Mouse (Mus musculus) midbrain, embryonic 14.5 days (tissue): ENCODE measurements around the gene Sf3a2. TPM values are rescaled to one million over a fixed set of nuclear protein-coding genes. Genes with fewer than 3 reads are reported as not detected.

ENCODE experiments used
- ATAC-seq: fragments of 200-750 bp; cut with Nextera tagmentation; 2 replicates; pipeline ENCODE4 v1.8.0; 2017; ENCODE audit warnings: moderate number of reproducible peaks, moderate library complexity; ENCODE audit not compliant: low FRiP score, low TSS enrichment
- DNase-seq: peaks from one replicate; pipeline ENCODE4 v3.0.0-alpha.2; 2015
- H3K27ac ChIP-seq: fragments of 300-500 bp; sonication (generic); replicated peaks from 2 replicates; pipeline ENCODE4 v1.5.1; 2014; ENCODE audit warnings: mild to moderate bottlenecking, low read depth, low read length, moderate library complexity
- H3K27me3 ChIP-seq: fragments of 300-500 bp; sonication (generic); 2 replicates; pipeline ENCODE4 v1.6.1; 2014; ENCODE audit warnings: low read length, control low read depth, mixed read lengths; ENCODE audit not compliant: control insufficient read depth, insufficient read depth
- H3K36me3 ChIP-seq: fragments of 300-500 bp; sonication (generic); 2 replicates; pipeline ENCODE4 v1.6.1; 2014; ENCODE audit warnings: low read length, control low read depth; ENCODE audit not compliant: control insufficient read depth, insufficient read depth
- H3K4me1 ChIP-seq: fragments of 300-500 bp; sonication (generic); 2 replicates; pipeline ENCODE4 v1.6.1; 2014; ENCODE audit warnings: mild to moderate bottlenecking, antibody characterized with exemption, low read length, control low read depth; ENCODE audit not compliant: control insufficient read depth, insufficient read depth
- H3K4me2 ChIP-seq: fragments of 300-500 bp; sonication (generic); 2 replicates; pipeline ENCODE4 v1.6.1; 2014; ENCODE audit warnings: mild to moderate bottlenecking, low read length, moderate library complexity
- H3K4me3 ChIP-seq: fragments of 300-500 bp; sonication (generic); replicated peaks from 2 replicates; pipeline ENCODE4 v1.5.1; 2014; ENCODE audit warnings: low read depth, low read length
- H3K9ac ChIP-seq: fragments of 300-500 bp; sonication (generic); replicated peaks from 2 replicates; pipeline ENCODE4 v1.6.1; 2014; ENCODE audit warnings: mild to moderate bottlenecking, low read length, moderate library complexity
- H3K9me3 ChIP-seq: fragments of 300-500 bp; sonication (generic); 2 replicates; pipeline ENCODE4 v1.6.1; 2016; ENCODE audit warnings: low read length, control low read depth, mixed read lengths; ENCODE audit not compliant: control insufficient read depth
- WGBS: fragments of 180-500 bp; shearing (Covaris S2); extraction: QIAGEN DNeasy Blood & Tissue Kit; methylation state at CpG from one replicate; pipeline ENCODE4 v1.1.7; 2014; 5-methylcytosine and 5-hydroxymethylcytosine counted together
- polyA plus RNA-seq: library from polyadenylated mRNA; unstranded; fragments of >200 nt; fragmentation: Nextera tagmentation; extraction: Ambion mirVana; gene quantifications from 2 replicates; pipeline ENCODE4 v1.2.1, GENCODE M21; 2014

The Sf3a2 gene
- polyA plus RNA-seq = 57.2 and 75.1 TPM in 2 replicates

DNA sequence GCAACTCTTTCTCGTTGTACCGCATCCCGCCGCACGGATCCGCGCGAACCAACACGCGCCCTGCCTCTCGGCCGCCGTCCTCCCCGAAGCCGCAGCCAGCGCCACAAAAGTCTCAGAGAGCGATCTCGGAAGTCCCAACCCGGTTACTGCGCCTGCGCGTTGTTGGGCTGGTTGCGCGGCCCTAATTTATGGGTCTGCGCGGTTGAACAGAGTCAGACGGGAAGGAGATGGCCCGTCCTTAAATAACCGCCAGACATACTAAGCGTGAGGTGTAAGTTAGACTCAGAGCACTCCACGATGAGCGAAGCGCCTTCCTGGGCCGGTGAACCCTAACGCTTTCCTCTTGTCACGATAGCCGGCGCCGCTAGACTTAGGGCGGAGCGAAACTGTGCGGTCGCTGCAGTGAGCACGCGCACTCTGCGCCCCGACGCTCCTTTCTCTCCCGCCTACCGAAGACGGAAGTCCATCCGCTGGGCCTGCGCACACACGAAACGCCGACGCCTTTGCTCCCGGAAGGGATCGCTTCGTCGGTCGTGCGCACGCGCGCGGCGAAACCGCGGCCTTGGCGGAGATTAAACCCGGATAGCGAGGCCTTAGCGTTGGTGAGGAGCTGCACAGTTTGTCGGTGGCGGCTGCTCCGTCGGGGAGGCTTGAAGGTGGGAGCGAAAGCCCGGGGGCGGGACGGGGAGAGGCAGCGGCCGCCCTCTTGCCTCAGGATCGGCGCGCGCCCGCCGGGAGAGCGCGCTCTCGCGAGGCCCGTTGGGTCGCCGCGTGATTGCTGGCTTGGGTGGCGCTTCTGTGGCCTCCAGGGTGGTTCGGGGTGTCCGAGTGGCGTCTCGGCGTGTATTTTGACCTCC, at the start of gene Sf3a2, which contains the start of gene Plekhj1:
TSS of gene Sf3a2 (plus strand) at position 49 of the 857 bp plus-strand sequence.
TSS of gene Plekhj1 (minus strand) at position 477 of the 857 bp plus-strand sequence.
- H3K36me3 ChIP-seq = peaks cover 65% of the 10 kb centered on the region
- peak within 1 kb of the TSS; percentile 91 for H3K27ac ChIP-seq
- WGBS = 0% methylated on average over 104 of the region's 104 CpGs
- DNase-seq (peak; percentile 98), ATAC-seq (peak; percentile 89)
- H3K27me3 ChIP-seq = no peaks in the 10 kb centered on the region
- peak within 1 kb of the TSS; percentile 82 for H3K4me2 ChIP-seq
- H3K9me3 ChIP-seq = no peaks in the 10 kb centered on the region
- peaks cover 22% of the 10 kb centered on the region for H3K4me1 ChIP-seq
- peak within 1 kb of the TSS; percentile 88 for H3K4me3 ChIP-seq
- H3K9ac ChIP-seq = peak within 1 kb of the TSS; percentile 91

DNA sequence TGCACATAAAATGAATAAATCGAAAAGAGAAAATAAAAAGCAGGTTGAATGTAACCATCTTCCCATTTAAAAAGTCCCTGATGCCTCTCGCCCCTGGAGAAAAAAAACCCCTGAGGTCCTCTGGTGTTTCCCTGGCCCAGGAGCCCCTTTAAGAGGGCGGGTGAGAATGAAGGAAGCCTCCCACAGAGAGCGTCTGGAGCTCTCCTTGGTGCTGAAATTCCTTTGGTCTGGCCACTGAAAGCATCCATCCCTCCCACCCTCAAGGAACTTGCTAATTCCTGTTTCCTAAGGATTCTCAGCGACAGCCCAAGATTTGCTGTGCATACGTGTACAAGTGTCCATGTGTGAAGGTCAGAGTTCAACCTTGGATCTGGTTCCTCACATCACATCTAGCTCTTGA, 49.4 kb upstream of the Sf3a2 start:
- WGBS = 15% methylated on average over 6 of the region's 6 CpGs
- no peak for ATAC-seq

DNA sequence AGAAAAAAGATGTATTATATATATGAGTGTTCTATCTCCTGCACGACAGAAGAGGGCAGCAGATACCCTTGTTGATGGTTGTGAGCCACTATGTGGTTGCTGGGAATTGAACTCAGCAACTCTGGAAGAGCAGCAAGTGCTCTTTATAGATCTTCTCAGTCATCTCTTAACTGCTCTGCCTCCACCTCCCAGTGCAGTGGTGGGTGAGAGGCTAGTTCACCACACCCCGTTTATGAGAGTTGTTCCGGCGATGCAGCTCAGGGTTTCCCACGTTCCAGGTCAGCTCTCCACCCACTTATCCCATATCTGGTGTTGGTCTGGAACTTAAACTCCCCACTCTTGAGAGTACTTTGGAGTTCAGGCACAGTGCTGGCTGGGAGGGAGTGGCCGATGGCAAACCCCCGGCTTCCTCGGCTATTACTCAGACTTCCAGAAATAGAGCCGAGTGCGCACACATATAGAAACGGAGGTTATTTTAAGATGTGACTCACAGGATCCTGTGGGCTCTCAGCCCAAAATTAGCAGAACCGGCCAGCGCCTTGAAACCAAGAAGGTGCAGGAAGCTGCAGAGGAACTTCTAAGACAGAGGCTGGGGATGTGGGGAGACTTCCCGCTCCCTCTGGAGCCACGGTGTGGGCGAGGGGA, 46.7 kb upstream of the Sf3a2 start:
- Histone ChIP-seq H3K27me3 (no peaks in the 10 kb centered on the region), H3K4me1 (peaks cover 5% of the 10 kb centered on the region), H3K4me3 (no peak overlapping the region), H3K27ac (no peak overlapping the region), H3K9ac (no peak overlapping the region), H3K9me3 (no peaks in the 10 kb centered on the region), H3K4me2 (peak overlapping the region; percentile 16; the same call in 1 of the 2 replicates), H3K36me3 (no peaks in the 10 kb centered on the region)
- ATAC-seq (no peak), DNase-seq (peak; percentile 5)
- WGBS = 15% methylated on average over 16 of the region's 16 CpGs

More for the DNA sequence above, 49.4 kb upstream of the Sf3a2 start:
- no peaks in the 10 kb centered on the region for H3K27me3 ChIP-seq
- H3K9ac ChIP-seq = no peak overlapping the region
- H3K4me3 ChIP-seq = no peak overlapping the region
- H3K4me1 ChIP-seq = no peaks in the 10 kb centered on the region
- no peaks in the 10 kb centered on the region for H3K36me3 ChIP-seq
- H3K4me2 ChIP-seq = no peak overlapping the region
- DNase-seq = peak; percentile 63
- no peak overlapping the region for H3K27ac ChIP-seq
- no peaks in the 10 kb centered on the region for H3K9me3 ChIP-seq

DNA sequence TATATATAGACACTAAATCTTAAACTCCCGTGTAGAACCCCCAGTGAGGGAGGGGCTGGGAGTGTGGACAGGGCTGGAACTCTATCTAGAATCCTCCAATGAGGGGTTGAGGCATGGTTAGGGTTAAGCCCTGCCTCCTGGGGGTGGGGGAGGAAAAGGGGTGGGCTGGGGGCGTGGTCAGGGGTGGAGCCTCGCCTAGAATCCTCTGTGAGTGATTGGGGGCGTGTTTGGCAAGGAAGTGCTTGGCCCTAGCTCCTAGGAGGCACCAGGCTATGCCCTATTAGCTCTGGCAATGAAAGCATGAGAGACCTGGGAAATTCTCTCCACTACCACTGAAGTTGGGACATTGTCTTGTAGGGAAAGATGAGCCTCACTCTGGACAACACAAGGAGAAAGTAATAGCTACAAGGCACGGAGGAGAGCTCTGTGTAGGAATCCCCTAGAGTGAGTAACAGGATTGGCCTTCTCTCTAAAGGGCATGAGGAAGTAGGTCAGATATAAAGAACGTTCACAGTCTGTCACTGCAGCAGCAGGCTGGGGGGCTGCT, 45.8 kb upstream of the Sf3a2 start:
- DNase-seq (peak; percentile 77), ATAC-seq (peak; percentile 41)
- H3K9ac ChIP-seq = no peak overlapping the region
- H3K36me3 ChIP-seq = no peaks in the 10 kb centered on the region
- peaks cover 13% of the 10 kb centered on the region for H3K4me1 ChIP-seq
- H3K9me3 ChIP-seq = no peaks in the 10 kb centered on the region
- H3K27ac ChIP-seq = no peak overlapping the region
- no peaks in the 10 kb centered on the region for H3K27me3 ChIP-seq
- peak overlapping the region; percentile 16; the same call in 1 of the 2 replicates for H3K4me2 ChIP-seq
- WGBS = 6% methylated on average over 6 of the region's 6 CpGs
- H3K4me3 ChIP-seq = no peak overlapping the region

DNA sequence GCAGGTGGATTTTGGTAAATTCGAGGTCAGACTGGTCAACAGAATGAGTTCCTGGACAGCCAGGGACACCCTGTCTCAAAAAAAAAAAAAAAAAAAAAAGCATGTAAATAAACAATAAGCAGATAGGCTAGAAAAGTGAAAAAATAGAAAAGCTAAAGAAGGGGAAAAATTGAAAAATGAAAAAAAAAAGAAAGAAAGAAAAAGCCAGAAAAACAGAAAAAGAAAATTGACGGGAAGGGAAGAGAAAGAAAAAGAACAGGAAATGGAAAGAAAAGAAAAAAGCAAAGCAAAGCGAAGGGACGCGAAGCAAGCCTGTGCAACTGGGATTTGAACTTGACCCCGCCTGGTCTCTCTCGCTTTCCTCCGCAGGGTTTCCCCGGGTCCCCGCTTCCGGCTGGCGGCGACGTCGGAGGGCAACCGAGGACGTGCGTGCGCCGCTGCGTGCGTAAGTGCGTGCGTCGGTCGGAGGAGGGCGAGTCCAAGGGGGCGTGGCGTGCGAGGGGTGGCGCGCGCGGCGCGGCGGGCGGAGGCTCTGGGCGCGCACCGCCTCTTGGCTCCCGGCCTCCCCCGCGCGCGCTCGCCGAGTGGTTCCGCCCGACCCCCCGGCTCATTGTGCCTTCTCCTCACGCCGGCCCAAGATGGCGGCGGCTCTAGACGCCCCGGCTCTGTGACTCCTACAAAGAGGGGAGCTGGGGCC, 43.3 kb upstream of the Sf3a2 start, which contains the start of gene Dot1l:
TSS of gene Dot1l (plus strand) at position 613 of the 697 bp plus-strand sequence.
- 2% methylated on average over 43 of the region's 57 CpGs for WGBS
- H3K4me3 ChIP-seq = peak within 1 kb of the TSS; percentile 99
- no peaks in the 10 kb centered on the region for H3K36me3 ChIP-seq
- peak; percentile 99 for DNase-seq
- no peaks in the 10 kb centered on the region for H3K9me3 ChIP-seq
- peaks cover 20% of the 10 kb centered on the region for H3K4me1 ChIP-seq
- peak within 1 kb of the TSS; percentile 74 for H3K4me2 ChIP-seq
- peak within 1 kb of the TSS; percentile 88 for H3K27ac ChIP-seq
- peak; percentile 92 for ATAC-seq
- no peaks in the 10 kb centered on the region for H3K27me3 ChIP-seq
- peak within 1 kb of the TSS; percentile 97 for H3K9ac ChIP-seq

DNA sequence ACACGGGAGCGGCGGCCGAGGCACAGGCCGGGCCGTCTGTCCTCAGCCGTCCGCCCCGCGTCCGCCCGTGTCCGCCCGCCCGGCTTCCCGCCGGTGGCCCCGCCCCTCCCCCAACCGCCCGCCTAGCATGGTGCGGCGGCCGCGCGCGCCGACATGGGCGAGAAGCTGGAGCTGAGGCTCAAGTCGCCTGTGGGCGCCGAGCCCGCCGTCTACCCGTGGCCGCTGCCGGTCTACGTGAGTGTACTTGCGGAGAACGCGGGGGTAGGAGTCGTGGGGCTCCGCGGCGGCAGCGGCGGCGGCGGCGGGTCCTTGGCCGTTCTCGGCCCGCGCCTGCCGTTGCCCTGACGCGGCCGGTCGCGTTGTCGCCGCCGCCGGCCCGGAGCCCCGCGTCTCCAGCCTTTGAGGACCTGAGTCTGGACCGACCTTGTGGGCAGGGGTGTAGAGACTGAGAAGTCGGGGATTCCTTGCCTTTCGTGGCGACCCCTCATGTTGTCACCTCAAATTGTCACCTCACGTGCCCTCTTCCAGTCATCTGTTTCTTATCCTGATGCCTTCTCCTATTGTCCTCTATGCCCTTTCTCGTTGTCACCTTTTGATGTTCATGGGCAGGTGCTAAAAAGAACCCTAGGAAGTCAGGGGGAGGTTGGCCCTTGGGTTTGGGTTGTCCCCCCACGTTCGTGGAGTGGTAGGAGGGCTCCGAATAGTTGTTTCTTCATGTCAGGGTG, 42.5 kb upstream of the Sf3a2 start:
- H3K9ac ChIP-seq = peak overlapping the region; percentile 97
- H3K27ac ChIP-seq = peak overlapping the region; percentile 88
- H3K36me3 ChIP-seq = no peaks in the 10 kb centered on the region
- no peaks in the 10 kb centered on the region for H3K9me3 ChIP-seq
- peak overlapping the region; percentile 99 for H3K4me3 ChIP-seq
- no peaks in the 10 kb centered on the region for H3K27me3 ChIP-seq
- WGBS = under 1% methylated on average over 58 of the region's 75 CpGs
- ATAC-seq (no peak), DNase-seq (no peak)
- H3K4me2 ChIP-seq = peak overlapping the region; percentile 74
- peaks cover 20% of the 10 kb centered on the region for H3K4me1 ChIP-seq

DNA sequence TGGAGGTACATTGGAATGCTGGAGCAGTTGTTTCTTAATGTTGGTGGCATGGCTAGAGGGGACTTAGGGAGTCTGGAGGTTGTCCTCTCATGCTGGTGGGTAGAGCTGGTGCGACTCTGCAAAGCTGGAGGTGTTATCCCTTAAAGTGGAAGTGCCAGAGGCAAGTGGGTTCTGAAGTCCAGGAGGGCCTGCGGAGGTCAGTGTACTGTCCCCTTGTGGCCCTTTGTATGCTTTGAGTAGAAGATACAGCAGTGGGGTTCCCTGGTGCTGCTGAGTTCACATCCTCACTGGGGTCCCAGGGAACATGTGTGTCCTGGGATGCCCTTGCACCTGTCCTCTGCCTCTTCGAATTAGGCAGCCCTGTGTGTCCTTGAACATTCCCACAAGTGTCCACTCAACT, 41.9 kb upstream of the Sf3a2 start:
- H3K27ac ChIP-seq = no peak overlapping the region; the same call in 1 of the 2 replicates
- DNase-seq = no peak
- H3K9me3 ChIP-seq = no peaks in the 10 kb centered on the region
- WGBS = 26% methylated on average over 3 of the region's 3 CpGs
- H3K4me3 ChIP-seq = peak overlapping the region; percentile 99
- peak overlapping the region; percentile 74 for H3K4me2 ChIP-seq
- no peak for ATAC-seq
- no peaks in the 10 kb centered on the region for H3K36me3 ChIP-seq
- H3K27me3 ChIP-seq = no peaks in the 10 kb centered on the region
- peaks cover 20% of the 10 kb centered on the region for H3K4me1 ChIP-seq
- H3K9ac ChIP-seq = peak overlapping the region; percentile 97
